Mouse (Mus musculus) embryonic facial prominence, embryonic 14.5 days (tissue): ENCODE measurements around the gene Cpxm1. TPM values are rescaled to one million over a fixed set of nuclear protein-coding genes. Genes with fewer than 3 reads are reported as not detected.

Experiments
- ATAC-seq: fragments of 200-750 bp; cut with Nextera tagmentation; 2 replicates; pipeline ENCODE4 v1.8.0; 2017; ENCODE audit warnings: low read depth, moderate number of reproducible peaks, moderate TSS enrichment
- DNase-seq: peaks from one replicate; pipeline ENCODE4 v3.0.0-alpha.2; 2015; ENCODE audit warnings: low spot score
- H3K27ac ChIP-seq: fragments of 300-500 bp; sonication (generic); replicated peaks from 2 replicates; pipeline ENCODE4 v1.5.1; 2014; ENCODE audit warnings: low read depth, mild to moderate bottlenecking, low read length, moderate library complexity
- H3K27me3 ChIP-seq: fragments of 300-500 bp; sonication (generic); replicated peaks from 2 replicates; pipeline ENCODE4 v1.6.1; 2014; ENCODE audit warnings: low read length; ENCODE audit not compliant: control insufficient read depth, insufficient read depth
- H3K36me3 ChIP-seq: fragments of 300-500 bp; sonication (generic); 2 replicates; pipeline ENCODE4 v1.6.1; 2014; ENCODE audit warnings: low read length, mixed read lengths; ENCODE audit not compliant: control insufficient read depth, insufficient read depth
- H3K4me1 ChIP-seq: fragments of 300-500 bp; sonication (generic); 2 replicates; pipeline ENCODE4 v1.6.1; 2014; ENCODE audit warnings: antibody characterized with exemption, low read length; ENCODE audit not compliant: control insufficient read depth, insufficient read depth
- H3K4me2 ChIP-seq: fragments of 300-500 bp; sonication (generic); 2 replicates; pipeline ENCODE4 v1.6.1; 2014; ENCODE audit warnings: low read depth, mild to moderate bottlenecking, low read length, moderate library complexity, mixed read lengths
- H3K4me3 ChIP-seq: fragments of 300-500 bp; sonication (generic); 2 replicates; pipeline ENCODE4 v1.5.1; 2014; ENCODE audit warnings: low read depth, mild to moderate bottlenecking, low read length
- H3K9ac ChIP-seq: fragments of 300-500 bp; sonication (generic); 2 replicates; pipeline ENCODE4 v1.6.1; 2014; ENCODE audit warnings: low read depth, mild to moderate bottlenecking, low read length, moderate library complexity, mixed read lengths
- H3K9me3 ChIP-seq: fragments of 300-500 bp; sonication (generic); 2 replicates; pipeline ENCODE4 v1.6.1; 2016; ENCODE audit warnings: low read length; ENCODE audit not compliant: control insufficient read depth
- WGBS: fragments of 180-500 bp; shearing (Covaris S2); extraction: QIAGEN DNeasy Blood & Tissue Kit; methylation state at CpG from one replicate; pipeline ENCODE4 v1.1.7; 2014; 5-methylcytosine and 5-hydroxymethylcytosine counted together
- polyA plus RNA-seq: library from polyadenylated mRNA; unstranded; fragments of >200 nt; fragmentation: Nextera tagmentation; extraction: Ambion mirVana; gene quantifications from 2 replicates; pipeline ENCODE4 v1.2.1, GENCODE M21; 2014

Cpxm1 gene
- polyA plus RNA-seq, 1 experiment from 2014 or later = 94.8 TPM

GRCm38 (mm10) chr2:130411558-130412495 is 14.5 kb upstream of the Cpxm1 start:
- no peak overlapping the region for H3K4me2 ChIP-seq
- ATAC-seq (peak; percentile 88), DNase-seq (peak; percentile 90)
- peak overlapping the region; percentile 78 for H3K27ac ChIP-seq
- no peaks in the 10 kb centered on the region for H3K27me3 ChIP-seq
- H3K4me3 ChIP-seq = no peak overlapping the region
- H3K9me3 ChIP-seq = no peaks in the 10 kb centered on the region
- 33% methylated on average over 16 of the region's 16 CpGs for WGBS
- peaks cover 17% of the 10 kb centered on the region for H3K4me1 ChIP-seq
- H3K9ac ChIP-seq = no peak overlapping the region
- H3K36me3 ChIP-seq = no peaks in the 10 kb centered on the region

GRCm38 (mm10) chr2:130408194-130408593 is 10.8 kb upstream of the Cpxm1 start:
- Histone ChIP-seq H3K4me1 (peaks cover 17% of the 10 kb centered on the region), H3K9me3 (no peaks in the 10 kb centered on the region), H3K27me3 (no peaks in the 10 kb centered on the region), H3K27ac (peak overlapping the region; percentile 23; the same call in 1 of the 2 replicates), H3K4me3 (no peak overlapping the region), H3K36me3 (no peaks in the 10 kb centered on the region), H3K4me2 (no peak overlapping the region), H3K9ac (no peak overlapping the region)
- peak; percentile 69 for ATAC-seq
- 5% methylated on average over 6 of the region's 6 CpGs for WGBS
- DNase-seq = peak; percentile 85

GRCm38 (mm10) chr2:130406178-130406577 is 8.8 kb upstream of the Cpxm1 start, which contains the start of gene Tmem239:
TSS of gene Tmem239 (plus strand) at chr2:130406478.
- H3K4me2 ChIP-seq = no peak within 1 kb of the TSS
- no peak within 1 kb of the TSS for H3K9ac ChIP-seq
- 64% methylated on average over 1 of the region's 2 CpGs for WGBS

GRCm38 (mm10) chr2:130404939-130405338 is 7.6 kb upstream of the Cpxm1 start, which contains the start of the genes Gm28372 and 1700020A23Rik:
TSS of gene Gm28372 (plus strand) at chr2:130405239.
TSS of gene 1700020A23Rik (plus strand) at chr2:130405259.
- Histone ChIP-seq H3K4me1 (peaks cover 12% of the 10 kb centered on the region), H3K27ac (no peak within 1 kb of the TSS), H3K27me3 (no peaks in the 10 kb centered on the region), H3K4me2 (no peak within 1 kb of the TSS), H3K36me3 (no peaks in the 10 kb centered on the region), H3K9me3 (no peaks in the 10 kb centered on the region), H3K9ac (no peak within 1 kb of the TSS), H3K4me3 (no peak within 1 kb of the TSS)
- ATAC-seq = no peak
- no peak for DNase-seq
- 79% methylated on average over 1 of the region's 1 CpGs for WGBS

More at GRCm38 (mm10) chr2:130406178-130406577, 8.8 kb upstream of the Cpxm1 start, which contains the start of gene Tmem239:
- DNase-seq (no peak), ATAC-seq (no peak)
- Histone ChIP-seq H3K36me3 (no peaks in the 10 kb centered on the region), H3K4me1 (peaks cover 12% of the 10 kb centered on the region), H3K9me3 (no peaks in the 10 kb centered on the region), H3K27ac (no peak within 1 kb of the TSS), H3K27me3 (no peaks in the 10 kb centered on the region), H3K4me3 (no peak within 1 kb of the TSS)

GRCm38 (mm10) chr2:130401891-130402290 is 4.5 kb upstream of the Cpxm1 start:
- ATAC-seq (no peak), DNase-seq (no peak)
- 81% methylated on average over 4 of the region's 4 CpGs for WGBS
- Histone ChIP-seq H3K27ac (no peak overlapping the region), H3K36me3 (no peaks in the 10 kb centered on the region), H3K4me2 (no peak overlapping the region), H3K4me1 (peaks cover 6% of the 10 kb centered on the region), H3K4me3 (no peak overlapping the region), H3K9ac (no peak overlapping the region), H3K9me3 (no peaks in the 10 kb centered on the region), H3K27me3 (no peaks in the 10 kb centered on the region)

- H3K27me3 ChIP-seq = no peaks in the 10 kb centered on the region
- no peak overlapping the region for H3K27ac ChIP-seq
- 82% methylated on average over 1 of the region's 1 CpGs for WGBS
- peaks cover 6% of the 10 kb centered on the region for H3K4me1 ChIP-seq
- H3K9me3 ChIP-seq = no peaks in the 10 kb centered on the region
- no peak overlapping the region for H3K4me3 ChIP-seq
- DNase-seq = no peak
- ATAC-seq = no peak
- no peak overlapping the region for H3K9ac ChIP-seq
- H3K36me3 ChIP-seq = 0 out of 2 replicates have a peak, but pooled peaks cover 6% of the 10 kb centered on the region
- H3K4me2 ChIP-seq = no peak overlapping the region
Measured at GRCm38 (mm10) chr2:130400046-130400445, 2.7 kb upstream of the Cpxm1 start.

- H3K27me3 ChIP-seq = no peaks in the 10 kb centered on the region
- no peaks in the 10 kb centered on the region for H3K9me3 ChIP-seq
- 18% methylated on average over 11 of the region's 14 CpGs for WGBS
- H3K4me1 ChIP-seq = peaks cover 6% of the 10 kb centered on the region
- H3K36me3 ChIP-seq = peaks cover 24% of the 10 kb centered on the region
- H3K27ac ChIP-seq = peak overlapping the region; percentile 76
- peak overlapping the region; percentile 78 for H3K9ac ChIP-seq
- H3K4me3 ChIP-seq = peak overlapping the region; percentile 58
- ATAC-seq (no peak), DNase-seq (peak; percentile 34)
- peak overlapping the region; percentile 82 for H3K4me2 ChIP-seq
Measured at GRCm38 (mm10) chr2:130398091-130398490, 717 bp upstream of the Cpxm1 start.

GRCm38 (mm10) chr2:130395696-130396095 is 1.7 kb downstream of the Cpxm1 start:
- 93% methylated on average over 11 of the region's 11 CpGs for WGBS
- DNase-seq = no peak

More at GRCm38 (mm10) chr2:130395696-130396095, 1.7 kb downstream of the Cpxm1 start:
- no peaks in the 10 kb centered on the region for H3K27me3 ChIP-seq
- peaks cover 6% of the 10 kb centered on the region for H3K4me1 ChIP-seq
- H3K9ac ChIP-seq = no peak overlapping the region; the same call in 1 of the 2 replicates
- H3K9me3 ChIP-seq = no peaks in the 10 kb centered on the region
- no peak overlapping the region for H3K4me3 ChIP-seq
- H3K36me3 ChIP-seq = peaks cover 37% of the 10 kb centered on the region
- no peak overlapping the region for H3K4me2 ChIP-seq
- ATAC-seq = no peak
- no peak overlapping the region for H3K27ac ChIP-seq
